Mouse (Mus musculus) cerebellum, adult (tissue): ENCODE data around the gene Cdc6.
"Not testable (repeated sequence)": the region's sequence is repeated elsewhere in the genome, so short reads cannot be mapped to it uniquely, and the experiment has no call there.

Experiments used
- ATAC-seq: cut with Nextera tagmentation; 2 replicates; pipeline ENCODE4 v1.9.2; 2017; ENCODE audit warnings: mild to moderate bottlenecking, moderate library complexity, mixed read lengths; ENCODE audit not compliant: insufficient number of reproducible peaks, low FRiP score, low TSS enrichment

Cdc6 gene

GRCm38 (mm10) chr11:98930127-98930601, 22.6 kb downstream of the Cdc6 start:
- peak; percentile 58; the same call in 1 of the 2 replicates for ATAC-seq

GRCm38 (mm10) chr11:98930773-98931512, 23.3 kb downstream of the Cdc6 start:
- ATAC-seq, result no peak

- no peak for ATAC-seq
Measured at GRCm38 (mm10) chr11:98931513-98932292, 24.1 kb downstream of the Cdc6 start.

DNA sequence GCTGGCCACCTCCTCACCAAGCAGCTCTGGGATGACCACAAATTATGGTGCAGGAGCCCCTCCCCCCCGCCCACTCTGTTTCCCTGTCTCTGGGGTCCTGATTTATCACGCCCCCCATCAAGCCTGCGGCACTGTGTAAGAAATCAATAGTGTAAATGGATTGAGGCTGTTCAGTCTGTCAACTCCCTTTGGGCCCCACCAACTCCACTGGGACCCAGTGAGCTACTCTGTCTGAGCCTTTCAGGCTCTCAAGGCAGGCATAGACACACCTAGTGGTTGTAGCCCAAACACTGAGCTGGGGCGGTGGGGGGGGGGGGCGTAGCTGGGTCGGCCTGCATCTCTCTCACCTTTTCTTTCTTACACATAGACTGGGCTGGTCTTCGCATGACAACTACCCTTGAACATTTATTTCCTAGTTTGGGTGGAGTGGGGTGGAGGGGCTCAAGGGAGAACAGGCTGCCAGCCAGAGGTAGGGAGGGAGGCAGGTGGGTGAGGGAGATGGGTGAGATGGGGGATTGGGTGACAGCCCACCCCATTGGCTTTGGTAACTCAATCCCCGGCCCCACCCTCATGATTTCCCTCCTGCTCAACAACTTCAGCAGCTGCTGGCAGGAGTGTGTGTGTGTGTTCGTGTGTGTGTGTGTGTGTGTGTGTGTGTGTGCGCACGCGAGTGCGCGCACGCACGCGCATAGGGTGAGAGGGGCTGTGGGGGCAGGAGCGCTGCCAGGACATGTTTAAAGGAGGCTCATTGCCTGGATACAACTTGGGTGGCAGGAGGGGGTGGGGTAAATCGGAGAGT, 24.9 kb downstream of the Cdc6 start:
- ATAC-seq, result no peak

DNA sequence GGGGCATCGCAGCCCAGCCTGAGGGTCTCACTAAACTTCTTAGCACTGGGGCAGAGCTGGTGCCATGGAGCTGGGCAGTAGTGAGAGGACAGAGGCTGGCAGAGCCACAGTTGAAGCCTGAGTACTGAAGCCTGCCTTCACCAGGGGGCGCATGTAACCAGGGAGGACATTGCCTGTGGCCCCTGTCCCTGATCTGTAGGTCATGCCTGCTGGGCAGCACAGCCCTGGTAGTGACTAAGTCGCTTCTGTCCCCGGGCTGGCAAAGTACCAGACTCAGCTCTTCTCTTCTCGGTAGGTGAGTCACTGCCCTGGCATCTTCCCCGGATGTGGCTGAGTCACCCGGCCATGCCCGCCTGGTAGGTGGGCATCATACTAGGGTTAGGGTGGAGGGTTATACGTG, 25.6 kb downstream of the Cdc6 start:
- no peak for ATAC-seq

GRCm38 (mm10) chr11:98933847-98934246, 26.2 kb downstream of the Cdc6 start:
- ATAC-seq, result not testable (repeated sequence)

GRCm38 (mm10) chr11:98934367-98934766, 26.8 kb downstream of the Cdc6 start:
- no peak for ATAC-seq

DNA sequence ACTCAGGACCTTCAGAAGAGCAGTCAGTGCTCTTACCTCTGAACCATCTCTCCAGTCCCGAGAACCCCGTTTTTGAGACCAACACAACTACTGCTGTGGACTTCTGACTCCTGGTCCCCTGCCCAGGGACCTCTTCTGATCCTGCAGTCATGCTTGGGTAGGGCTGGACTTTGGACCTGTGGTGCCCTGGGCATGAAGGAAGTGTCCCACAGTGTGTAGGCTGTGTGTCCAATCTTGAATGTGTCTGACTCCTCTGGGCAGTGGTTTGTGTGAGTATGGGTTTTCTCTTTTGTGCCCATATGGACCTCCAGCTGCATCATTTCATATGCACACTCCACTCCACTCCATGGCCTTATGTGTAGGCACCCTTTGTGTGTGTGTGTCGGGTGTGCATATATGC, 27.5 kb downstream of the Cdc6 start:
- ATAC-seq, result no peak

GRCm38 (mm10) chr11:98936170-98936569, 28.6 kb downstream of the Cdc6 start:
- no peak for ATAC-seq

- ATAC-seq, result no peak
Measured at GRCm38 (mm10) chr11:98936606-98937409, 29.2 kb downstream of the Cdc6 start.

DNA sequence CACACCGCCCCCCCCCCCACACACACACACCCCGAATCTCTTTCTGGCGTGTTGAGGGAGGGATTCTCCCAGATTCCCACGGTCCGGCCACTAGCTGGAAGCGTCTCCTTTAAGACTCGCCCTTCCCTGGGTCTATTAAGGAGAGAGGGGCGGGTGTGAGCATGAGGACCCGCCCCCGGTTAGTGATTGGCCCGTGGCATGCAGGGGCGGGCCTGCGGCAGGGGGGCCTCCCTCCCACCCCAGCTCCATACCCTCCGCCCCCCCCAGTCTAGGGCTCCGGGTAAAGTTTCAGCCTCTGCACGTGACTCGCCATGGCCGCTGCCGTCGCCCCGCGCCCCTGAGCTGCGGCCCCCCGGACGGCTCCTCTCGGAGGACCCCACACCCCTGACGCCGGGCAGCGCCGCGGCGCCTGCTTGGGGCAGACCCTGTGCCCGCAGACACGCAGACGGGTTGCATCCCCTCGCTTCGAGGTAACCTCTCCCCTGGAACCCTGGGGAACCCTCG, 29.9 kb downstream of the Cdc6 start:
- ATAC-seq, result no peak

DNA sequence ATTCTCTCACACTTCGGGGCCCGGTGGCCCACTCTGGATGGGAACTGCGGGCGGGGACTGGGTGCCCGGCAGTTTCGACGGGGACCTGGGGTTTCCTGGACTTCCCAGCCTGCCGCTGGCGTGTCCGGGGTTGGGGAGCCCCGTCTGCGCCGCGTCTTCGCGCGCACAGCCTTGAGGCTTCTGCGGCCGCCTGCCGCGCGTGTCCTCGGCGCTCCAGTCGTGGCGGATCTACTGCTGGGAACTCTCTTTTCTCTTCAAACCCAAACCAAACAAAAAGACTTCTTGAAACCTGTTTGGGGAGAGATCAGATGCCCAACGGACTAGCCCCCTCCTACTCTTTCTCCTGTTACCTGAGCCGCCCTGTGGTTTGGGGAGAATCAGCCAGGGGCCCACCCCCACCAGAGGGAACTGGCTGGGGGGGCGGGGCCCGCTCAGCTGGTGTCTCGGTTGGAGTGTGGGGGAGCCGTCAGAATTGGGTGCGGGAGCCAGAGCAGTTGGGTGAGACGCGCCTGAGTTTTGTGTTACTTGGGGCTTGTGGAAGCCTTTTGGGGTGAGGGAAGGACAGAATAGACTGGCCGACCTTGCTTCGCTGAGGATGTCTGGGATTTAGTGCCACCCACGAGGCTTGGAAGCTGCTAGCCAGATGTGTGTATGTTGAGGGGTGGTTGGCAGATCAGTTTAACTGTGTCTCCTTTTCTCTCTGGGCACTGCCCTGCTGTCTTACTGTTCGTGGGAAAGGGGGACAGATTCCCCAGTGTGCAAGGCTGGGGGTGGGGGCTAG, 30.5 kb downstream of the Cdc6 start:
- ATAC-seq, result no peak

GRCm38 (mm10) chr11:98938701-98939083, 31.1 kb downstream of the Cdc6 start:
- no peak for ATAC-seq

DNA sequence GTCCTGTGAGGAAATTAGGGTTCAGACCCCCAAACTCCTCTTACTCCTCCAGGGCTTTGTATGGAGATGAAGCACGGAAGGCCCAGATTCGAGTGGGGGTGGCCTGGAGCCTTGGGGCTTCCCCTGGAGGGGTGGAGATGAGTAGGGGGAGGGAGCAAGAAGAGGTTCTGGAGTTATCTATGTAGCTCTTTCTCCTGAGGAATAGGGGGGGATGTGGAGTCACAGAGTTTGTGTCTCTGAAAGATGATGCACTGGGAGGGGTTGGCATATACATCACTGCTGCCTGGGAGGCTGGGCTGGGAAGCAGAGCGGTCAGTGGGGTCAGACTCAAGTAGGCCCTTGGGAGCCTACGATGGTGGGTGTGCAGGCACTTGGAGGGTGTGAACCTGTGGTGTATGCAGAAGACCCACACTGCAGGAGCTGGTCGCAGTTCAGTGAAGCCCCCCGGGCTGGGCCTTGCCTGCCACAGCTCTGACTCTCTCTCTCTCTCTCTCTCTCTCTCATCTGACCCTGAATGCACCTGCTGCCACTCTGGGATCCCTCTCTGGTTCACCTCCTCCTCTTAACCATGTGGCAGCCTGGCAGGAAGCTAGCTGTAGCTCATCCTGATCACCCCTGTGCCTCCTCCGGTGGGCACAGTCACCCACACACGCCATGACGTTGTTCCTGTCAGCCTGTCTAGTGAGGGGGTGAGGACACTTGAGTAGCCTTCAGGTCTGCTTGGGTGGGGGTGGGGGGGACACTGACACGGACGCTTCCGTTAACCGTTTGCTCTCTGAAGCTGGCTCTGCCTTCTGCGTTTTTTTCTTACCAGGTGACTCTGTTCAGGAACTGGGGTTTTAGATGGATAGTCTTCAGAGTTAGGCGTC, 31.7 kb downstream of the Cdc6 start:
- no peak for ATAC-seq

DNA sequence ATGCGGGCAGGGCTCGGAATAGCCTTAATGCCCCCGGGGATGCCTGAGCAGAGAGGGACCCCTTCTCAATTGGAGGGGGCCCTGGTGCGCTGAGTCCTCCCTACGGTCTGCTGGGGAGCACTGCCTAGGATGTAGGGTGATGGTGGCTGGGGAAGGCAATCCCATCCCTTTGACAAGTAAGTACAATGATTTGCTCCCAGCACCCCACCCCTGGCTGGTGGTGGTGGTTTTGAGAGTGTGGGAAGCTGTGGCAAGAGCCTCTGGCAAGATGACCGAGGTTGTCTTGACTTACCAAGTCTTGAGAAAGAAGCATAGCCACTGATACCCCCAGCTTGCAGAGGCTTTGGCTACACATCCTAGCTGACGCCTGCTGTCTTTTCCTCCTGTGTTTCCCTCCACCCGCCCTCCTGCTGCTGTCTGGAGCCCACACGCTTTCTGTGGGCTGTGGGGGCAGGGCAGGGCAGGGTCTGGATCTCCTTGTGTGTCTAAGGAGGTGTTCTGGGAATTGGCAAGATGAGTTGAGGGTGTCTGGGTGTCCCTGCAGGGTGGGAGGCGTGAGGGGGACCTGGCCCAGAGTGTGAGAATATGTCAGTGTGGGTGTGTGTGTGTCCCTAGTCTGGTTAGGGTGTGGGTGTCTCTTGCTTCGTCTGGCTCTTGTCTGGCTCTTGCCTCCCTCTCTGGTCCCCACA, 32.5 kb downstream of the Cdc6 start:
- ATAC-seq, result no peak

- ATAC-seq, result no peak
Measured at GRCm38 (mm10) chr11:98940776-98941175, 33.2 kb downstream of the Cdc6 start.

GRCm38 (mm10) chr11:98941341-98941825, 33.8 kb downstream of the Cdc6 start:
- peak; percentile 45; the same call in 1 of the 2 replicates for ATAC-seq
